Comparison of ENCODE assay signal across 8 mouse cellular contexts in genomic region chr3:122421042-122421702, GRCm38 (mm10).
DNase-seq lines count a peak whose midpoint lies in the region; ATAC-seq lines count a peak whose summit lies in the region.

No protein-coding gene starts in this region.

- H3K4me3 ChIP-seq in neural tube, embryonic 11.5 days (ENCODE audit: low read depth, low read length): peak overlapping the region; percentile 65
- H3K4me3 ChIP-seq in limb, embryonic 15.5 days: peak overlapping the region; percentile 66
- H3K4me3 ChIP-seq in stomach, embryonic 15.5 days (replicated peaks): peak overlapping the region; percentile 67

- whole genome bisulfite sequencing in neural tube, embryonic 11.5 days: 6% methylated on average over 13 of the region's 13 CpGs
- 20% methylated on average over 13 of the region's 13 CpGs for WGBS in limb, embryonic 15.5 days
- 32% methylated on average over 13 of the region's 13 CpGs for WGBS in stomach, embryonic 15.5 days

- H3K27me3 ChIP-seq in neural tube, embryonic 11.5 days (ENCODE audit: control insufficient read depth, insufficient read depth, low read length): peaks cover 2% of the 10 kb centered on the region; the same call in 1 of the 2 replicates
- H3K27me3 ChIP-seq in limb, embryonic 15.5 days: peaks cover 9% of the 10 kb centered on the region
- H3K27me3 ChIP-seq in stomach, embryonic 15.5 days (replicated peaks): no peaks in the 10 kb centered on the region

- ATAC-seq in neural tube, embryonic 11.5 days (ENCODE audit: insufficient read depth, low FRiP score, low TSS enrichment): no peak
- no peak for ATAC-seq in limb, embryonic 15.5 days (ENCODE audit: insufficient number of reproducible peaks, low FRiP score, low TSS enrichment, low read depth)
- no peak for ATAC-seq in stomach, embryonic 15.5 days (ENCODE audit: insufficient read depth, low FRiP score, low read depth)

- peak; percentile 35 for DNase-seq in adrenal gland, adult 8-10 months
- DNase-seq in adrenal gland, adult 18-20 months (ENCODE audit: low spot score in 2 of 2): no peak
- no peak for DNase-seq in neural tube, embryonic 11.5 days (ENCODE audit: low spot score)
- no peak for DNase-seq in neural tube, embryonic 10.5 days (ENCODE audit: extremely low spot score, low spot score)
- DNase-seq in urinary bladder, adult 2 months (ENCODE audit: low spot score): no peak
- no peak for DNase-seq in urinary bladder, postnatal 25 days (ENCODE audit: low spot score)

- no peak overlapping the region for H3K27ac ChIP-seq in neural tube, embryonic 11.5 days (ENCODE audit: low read depth, low read length)
- no peak overlapping the region for H3K27ac ChIP-seq in limb, embryonic 15.5 days
- H3K27ac ChIP-seq in stomach, embryonic 15.5 days: no peak overlapping the region

- H3K9ac ChIP-seq in neural tube, embryonic 11.5 days (ENCODE audit: low read length): peak overlapping the region; percentile 77
- H3K9ac ChIP-seq in limb, embryonic 15.5 days: no peak overlapping the region
- no peak overlapping the region for H3K9ac ChIP-seq in stomach, embryonic 15.5 days

- H3K9me3 ChIP-seq in neural tube, embryonic 11.5 days (ENCODE audit: control insufficient read depth, low read length): no peaks in the 10 kb centered on the region
- no peaks in the 10 kb centered on the region for H3K9me3 ChIP-seq in limb, embryonic 15.5 days
- no peaks in the 10 kb centered on the region for H3K9me3 ChIP-seq in stomach, embryonic 15.5 days

- no peaks in the 10 kb centered on the region for H3K36me3 ChIP-seq in neural tube, embryonic 11.5 days (ENCODE audit: control insufficient read depth, insufficient read depth, low read length)
- no peaks in the 10 kb centered on the region for H3K36me3 ChIP-seq in limb, embryonic 15.5 days
- no peaks in the 10 kb centered on the region for H3K36me3 ChIP-seq in stomach, embryonic 15.5 days

- H3K4me1 ChIP-seq in neural tube, embryonic 11.5 days (ENCODE audit: control insufficient read depth, insufficient read depth, low read length): peaks cover 4% of the 10 kb centered on the region
- peaks cover 19% of the 10 kb centered on the region for H3K4me1 ChIP-seq in limb, embryonic 15.5 days
- H3K4me1 ChIP-seq in stomach, embryonic 15.5 days: no peaks in the 10 kb centered on the region; the same call in 1 of the 2 replicates

- peak overlapping the region; percentile 85 for H3K4me2 ChIP-seq in neural tube, embryonic 11.5 days (ENCODE audit: low read depth)
- peak overlapping the region; percentile 93 for H3K4me2 ChIP-seq in limb, embryonic 15.5 days
- peak overlapping the region; percentile 84 for H3K4me2 ChIP-seq in stomach, embryonic 15.5 days
